Comparison of ENCODE assay signal across 21 mouse cellular contexts in the genomic region with DNA sequence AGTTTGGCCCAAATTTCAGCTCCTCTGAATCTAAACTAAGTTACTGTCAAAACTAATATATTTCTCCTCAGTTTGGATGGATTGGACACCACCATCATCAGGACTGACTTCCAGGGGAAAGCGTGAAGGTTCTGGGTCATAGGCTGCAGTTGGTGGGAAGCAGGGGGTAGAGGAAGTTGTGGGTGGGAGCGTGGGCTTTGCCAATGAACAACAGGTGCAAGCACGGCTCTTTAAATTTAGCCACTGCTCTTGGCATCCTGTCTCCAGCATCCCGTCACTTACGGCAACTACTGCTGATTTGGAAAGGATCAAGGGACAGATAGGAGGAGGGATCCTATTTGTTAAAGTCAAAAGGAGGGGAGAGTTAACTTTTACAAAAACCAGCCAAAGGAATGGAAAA. TPM values are rescaled to one million over a fixed set of nuclear protein-coding genes. Genes with fewer than 3 reads are reported as not detected.
DNase-seq lines count a peak whose midpoint lies in the region; ATAC-seq and TF ChIP-seq lines count a peak whose summit lies in the region.
"Had no signal": no experiment of that assay in that cellular context is flagged by ENCODE, and none has a peak within 500 bp of the region (broad histone marks: within the 10 kb centered on the region; RNA-seq: fewer than 3 reads in every experiment).

No protein-coding gene starts in this region.

- no peak for TF ChIP-seq POLR2A in thymus, adult 2 months (IDR thresholded peaks at IDR 0.05; ENCODE audit: control insufficient read depth, extremely low read depth, insufficient read depth, low read length, poor library complexity)

- H3K27me3 ChIP-seq in thymus, adult 2 months (ENCODE audit: control insufficient read depth, insufficient read depth, low read length): no peaks in the 10 kb centered on the region
- no peaks in the 10 kb centered on the region for H3K27me3 ChIP-seq in kidney, embryonic 14.5 days (ENCODE audit: control insufficient read depth, insufficient read depth, low read length)
- no peaks in the 10 kb centered on the region for H3K27me3 ChIP-seq in intestine, embryonic 16.5 days (replicated peaks; ENCODE audit: control insufficient read depth, insufficient read depth, low read length)
- no peaks in the 10 kb centered on the region for H3K27me3 ChIP-seq in hindbrain, embryonic 12.5 days
- H3K27me3 ChIP-seq: forebrain, embryonic 13.5 days; liver, embryonic 15.5 days had no signal

- no peaks in the 10 kb centered on the region for H3K9me3 ChIP-seq in kidney, embryonic 14.5 days (ENCODE audit: control insufficient read depth, low read length)
- H3K9me3 ChIP-seq in intestine, embryonic 16.5 days (ENCODE audit: control insufficient read depth, low read length): no peaks in the 10 kb centered on the region
- H3K9me3 ChIP-seq in hindbrain, embryonic 12.5 days (replicated peaks): no peaks in the 10 kb centered on the region
- H3K9me3 ChIP-seq: forebrain, embryonic 13.5 days; heart, embryonic 10.5 days; liver, embryonic 15.5 days had no signal

- H3K4me1 ChIP-seq in thymus, adult 2 months (replicated peaks; ENCODE audit: control insufficient read depth, insufficient read depth, low read length): peaks cover 14% of the 10 kb centered on the region
- H3K4me1 ChIP-seq in kidney, embryonic 14.5 days (ENCODE audit: control insufficient read depth, insufficient read depth, low read length): no peaks in the 10 kb centered on the region
- no peaks in the 10 kb centered on the region for H3K4me1 ChIP-seq in intestine, embryonic 16.5 days (ENCODE audit: control insufficient read depth, insufficient read depth, low read length)
- no peaks in the 10 kb centered on the region for H3K4me1 ChIP-seq in hindbrain, embryonic 12.5 days
- H3K4me1 ChIP-seq: heart, embryonic 10.5 days; liver, embryonic 15.5 days had no signal

- DNase-seq in brain, adult 2 months (ENCODE audit: low read depth, low spot score): peak; percentile 73
- DNase-seq in cerebellum, adult 8-10 months: peak; percentile 35
- DNase-seq in gastrocnemius, postnatal 10 days: peak; percentile 15
- peak; percentile 57 for DNase-seq in thymus, adult 2 months
- DNase-seq in layer of hippocampus, adult 11-12 months (ENCODE audit: low spot score): no peak
- DNase-seq: adrenal gland, postnatal 36 days; kidney, adult 18-20 months; kidney, postnatal 14 days; layer of hippocampus, adult 9-11 months; right cerebral cortex, postnatal 25 days had no signal

- H3K9ac ChIP-seq in kidney, embryonic 14.5 days (ENCODE audit: low read depth, low read length): no peak overlapping the region
- H3K9ac ChIP-seq in intestine, embryonic 16.5 days (ENCODE audit: low read depth, low read length): no peak overlapping the region
- no peak overlapping the region for H3K9ac ChIP-seq in hindbrain, embryonic 12.5 days
- H3K9ac ChIP-seq: forebrain, embryonic 13.5 days; liver, embryonic 15.5 days had no signal

- TF ChIP-seq CTCF in thymus, adult 2 months (IDR thresholded peaks at IDR 0.05; ENCODE audit: borderline replicate concordance, control insufficient read depth, extremely low read depth, insufficient read depth, low read length, poor library complexity): no peak

- no peaks in the 10 kb centered on the region for H3K36me3 ChIP-seq in thymus, adult 2 months (ENCODE audit: control insufficient read depth, insufficient read depth, low read length)
- H3K36me3 ChIP-seq in kidney, embryonic 14.5 days (ENCODE audit: control insufficient read depth, insufficient read depth, low read length): no peaks in the 10 kb centered on the region
- H3K36me3 ChIP-seq in intestine, embryonic 16.5 days (ENCODE audit: control insufficient read depth, insufficient read depth, low read length): no peaks in the 10 kb centered on the region
- H3K36me3 ChIP-seq in hindbrain, embryonic 12.5 days: no peaks in the 10 kb centered on the region
- H3K36me3 ChIP-seq: heart, embryonic 10.5 days; liver, embryonic 15.5 days had no signal

- ATAC-seq in kidney, embryonic 14.5 days (ENCODE audit: low FRiP score, low TSS enrichment): no peak
- no peak for ATAC-seq in intestine, embryonic 16.5 days
- no peak for ATAC-seq in hindbrain, embryonic 12.5 days (ENCODE audit: low FRiP score)
- ATAC-seq: forebrain, embryonic 13.5 days; hindbrain, embryonic 16.5 days had no signal

- 5% methylated on average over 5 of the region's 5 CpGs for WGBS in thymus, adult 2 months
- WGBS in kidney, embryonic 14.5 days: 57% methylated on average over 5 of the region's 5 CpGs
- WGBS in intestine, embryonic 16.5 days: 76% methylated on average over 5 of the region's 5 CpGs
- 69% methylated on average over 5 of the region's 5 CpGs for WGBS in hindbrain, embryonic 12.5 days

- H3K4me2 ChIP-seq in kidney, embryonic 14.5 days (replicated peaks; ENCODE audit: low read depth, low read length): no peak overlapping the region
- no peak overlapping the region for H3K4me2 ChIP-seq in intestine, embryonic 16.5 days (ENCODE audit: low read depth, low read length)
- H3K4me2 ChIP-seq in hindbrain, embryonic 12.5 days (replicated peaks): no peak overlapping the region
- H3K4me2 ChIP-seq: forebrain, embryonic 13.5 days; liver, embryonic 15.5 days had no signal

- H3K27ac ChIP-seq in thymus, adult 2 months (ENCODE audit: control insufficient read depth, insufficient read depth, low read length): no peak overlapping the region
- H3K27ac ChIP-seq in kidney, embryonic 14.5 days (ENCODE audit: low read depth, low read length): no peak overlapping the region
- no peak overlapping the region for H3K27ac ChIP-seq in intestine, embryonic 16.5 days (ENCODE audit: low read length)
- no peak overlapping the region for H3K27ac ChIP-seq in hindbrain, embryonic 12.5 days
- H3K27ac ChIP-seq: forebrain, embryonic 13.5 days; heart, embryonic 10.5 days; liver, embryonic 15.5 days had no signal

- H3K4me3 ChIP-seq in thymus, adult 2 months (ENCODE audit: control insufficient read depth, insufficient read depth, low read length): no peak overlapping the region
- no peak overlapping the region for H3K4me3 ChIP-seq in kidney, embryonic 14.5 days (ENCODE audit: low read length)
- H3K4me3 ChIP-seq in intestine, embryonic 16.5 days (ENCODE audit: low read length): no peak overlapping the region
- H3K4me3 ChIP-seq in hindbrain, embryonic 12.5 days: no peak overlapping the region
- H3K4me3 ChIP-seq: forebrain, embryonic 13.5 days; heart, embryonic 10.5 days; liver, embryonic 15.5 days had no signal

RNA-seq across cellular contexts. Expression of a gene that starts 7.0 kb away (rescaled TPM):
- total RNA-seq in gastrocnemius, postnatal 10 days (2021): 10 to 100 TPM; 63.1 to 65.2 TPM
- 18.2 and 23.1 TPM in 2 replicates for polyA plus RNA-seq in thymus, adult 2 months (2012; rRNA removed)
- 34.4 and 36.0 TPM in 2 replicates for polyA plus RNA-seq in kidney, embryonic 14.5 days (2014; fragmentation: Nextera tagmentation; extraction: Ambion mirVana)
- 75.3 and 77.5 TPM in 2 replicates for polyA plus RNA-seq in intestine, embryonic 16.5 days (2015; fragmentation: Nextera tagmentation; extraction: Ambion mirVana)
- 23.2 and 29.2 TPM in 2 replicates for polyA plus RNA-seq in hindbrain, embryonic 12.5 days (2016; fragmentation: Nextera tagmentation; extraction: Ambion mirVana)

RNA-seq across cellular contexts. Expression of a gene that starts 7.6 kb away (rescaled TPM):
- total RNA-seq in gastrocnemius, postnatal 10 days (2021): not detected
- polyA plus RNA-seq in thymus, adult 2 months (2012; rRNA removed): 1.5 TPM in 1 of 2 replicates, not detected in the other
- not detected in 2 replicates for polyA plus RNA-seq in kidney, embryonic 14.5 days (2014; fragmentation: Nextera tagmentation; extraction: Ambion mirVana)
- not detected in 2 replicates for polyA plus RNA-seq in intestine, embryonic 16.5 days (2015; fragmentation: Nextera tagmentation; extraction: Ambion mirVana)
- polyA plus RNA-seq in hindbrain, embryonic 12.5 days (2016; fragmentation: Nextera tagmentation; extraction: Ambion mirVana): not detected in 2 replicates
- total RNA-seq: adrenal gland, postnatal 36 days; heart, postnatal 25 days; left cerebral cortex, postnatal 10 days had no signal
- polyA plus RNA-seq: forebrain, embryonic 13.5 days; heart, embryonic 10.5 days; hindbrain, embryonic 16.5 days; limb, embryonic 14.5 days; liver, embryonic 15.5 days; neural tube, embryonic 14.5 days had no signal
